Mouse (Mus musculus) spleen, postnatal 4 days (tissue): ENCODE data around the gene Tcp10c.
"Not testable (repeated sequence)": the region's sequence is repeated elsewhere in the genome, so short reads cannot be mapped to it uniquely, and the experiment has no call there.

Experiments used
- DNase-seq, 2 experiments: peaks; one replicate each; pipeline ENCODE4 v3.0.0; 2022; ENCODE audit warnings: low spot score in 2 of 2

Tcp10c gene

DNA sequence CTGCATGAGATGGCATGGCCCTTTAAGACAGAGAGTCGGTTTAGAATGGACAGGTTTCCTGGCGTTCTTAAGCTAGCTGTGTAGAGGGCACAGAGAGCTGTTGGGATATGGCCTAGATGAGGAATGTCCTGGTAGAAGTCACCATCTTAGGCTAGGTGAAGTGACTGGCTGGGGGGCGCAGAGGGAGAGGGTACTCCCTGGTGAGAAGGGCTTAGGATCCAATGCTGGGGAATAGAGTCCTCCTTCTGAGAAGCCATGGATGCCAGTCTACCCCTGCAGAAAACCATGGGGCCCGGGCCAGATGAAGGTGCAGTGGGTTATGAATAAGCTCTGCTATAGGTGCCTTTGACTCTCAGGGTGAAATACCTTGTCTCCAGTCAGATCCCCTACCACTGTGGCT lies at the start of gene Tcp10c:
Gene Tcp10c, plus strand, starts transcription at position 52 of the 400 bp plus-strand sequence.
- not testable (repeated sequence) for DNase-seq

- DNase-seq, result not testable (repeated sequence)
Measured at GRCm38 (mm10) chr17:13307852-13308251, 46.5 kb upstream of the Tcp10c start.

DNA sequence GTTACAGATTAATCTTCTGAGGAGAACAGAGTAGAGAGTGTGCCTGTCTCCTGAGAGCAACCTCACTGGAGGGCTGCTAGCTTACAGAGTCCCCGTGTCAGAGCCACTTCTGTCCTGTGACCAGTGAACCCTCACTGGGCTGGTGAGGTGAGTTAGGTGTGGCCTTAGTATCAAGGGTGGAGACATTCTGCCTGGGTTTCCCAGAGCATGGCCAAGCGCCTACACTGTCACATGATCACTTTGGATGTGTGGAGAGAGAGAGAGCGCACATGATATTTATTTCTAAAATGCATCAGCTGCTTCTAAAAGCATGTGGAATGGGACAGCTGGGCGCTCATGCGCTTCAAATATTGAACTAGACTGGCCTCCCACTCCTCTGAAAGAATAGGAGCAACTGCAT lies 46.0 kb upstream of the Tcp10c start:
- DNase-seq, result not testable (repeated sequence)

- DNase-seq, result not testable (repeated sequence)
Measured at GRCm38 (mm10) chr17:13308746-13309145, 45.6 kb upstream of the Tcp10c start.

- not testable (repeated sequence) for DNase-seq
Measured at GRCm38 (mm10) chr17:13309182-13309631, 45.2 kb upstream of the Tcp10c start.

DNA sequence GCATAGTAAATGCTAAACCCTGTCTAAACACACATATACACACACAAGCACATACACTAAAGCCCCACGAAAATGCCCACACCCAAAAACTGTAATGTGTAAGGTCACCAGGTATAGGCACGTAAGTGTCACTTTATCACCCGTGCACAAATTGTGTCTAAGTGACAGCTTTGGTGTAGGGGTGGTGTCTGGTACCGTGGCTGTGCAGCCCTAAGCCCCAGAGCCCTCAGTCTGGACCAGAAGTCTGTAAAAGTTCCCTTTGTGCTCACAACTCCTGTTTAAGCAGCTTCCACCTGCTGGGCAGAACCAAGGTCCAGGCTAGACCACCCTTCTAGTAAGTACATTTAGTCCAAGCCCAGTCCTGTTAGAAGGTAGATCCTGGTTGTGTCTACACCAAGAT lies 24.4 kb upstream of the Tcp10c start:
- not testable (repeated sequence) for DNase-seq

DNA sequence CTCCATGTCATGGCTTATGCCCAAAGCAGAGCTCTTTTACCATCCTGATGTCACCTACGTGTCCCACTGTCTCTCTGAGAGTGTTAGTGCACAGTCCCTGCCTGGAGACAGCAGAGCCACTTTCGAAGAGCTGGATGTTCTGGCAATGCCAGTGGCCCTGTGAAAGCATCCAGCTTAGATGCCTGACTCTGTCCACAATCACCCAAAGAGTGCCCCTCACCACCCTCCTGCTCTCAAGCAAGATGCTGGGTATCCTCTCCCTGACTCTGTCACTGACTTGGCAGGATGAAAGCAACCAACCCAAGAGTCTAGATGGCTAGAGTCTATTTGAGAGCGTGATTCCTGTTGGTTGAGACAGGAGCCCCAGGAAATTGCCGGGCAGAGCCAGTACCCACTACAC lies 23.2 kb upstream of the Tcp10c start:
- not testable (repeated sequence) for DNase-seq

DNA sequence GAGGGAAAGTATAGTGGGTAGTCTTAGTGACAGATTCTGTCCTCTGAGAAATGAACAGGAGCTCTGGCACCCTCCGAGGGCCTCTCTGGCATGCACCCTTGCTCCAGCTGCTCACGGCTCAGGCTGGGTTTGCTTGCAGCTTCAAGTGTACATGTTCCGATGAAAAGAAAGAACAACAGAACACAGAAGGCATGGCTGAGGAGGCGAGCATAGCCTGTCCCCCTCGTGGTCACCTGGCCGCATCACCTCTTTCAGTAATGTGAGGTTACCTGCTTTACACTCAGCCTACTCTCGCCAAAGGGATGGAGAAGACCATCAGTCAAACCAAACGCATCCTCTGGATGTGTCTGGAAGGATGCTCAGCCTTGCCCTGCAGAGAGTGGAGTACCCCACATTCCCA lies 21.9 kb upstream of the Tcp10c start:
- DNase-seq, result not testable (repeated sequence)

DNA sequence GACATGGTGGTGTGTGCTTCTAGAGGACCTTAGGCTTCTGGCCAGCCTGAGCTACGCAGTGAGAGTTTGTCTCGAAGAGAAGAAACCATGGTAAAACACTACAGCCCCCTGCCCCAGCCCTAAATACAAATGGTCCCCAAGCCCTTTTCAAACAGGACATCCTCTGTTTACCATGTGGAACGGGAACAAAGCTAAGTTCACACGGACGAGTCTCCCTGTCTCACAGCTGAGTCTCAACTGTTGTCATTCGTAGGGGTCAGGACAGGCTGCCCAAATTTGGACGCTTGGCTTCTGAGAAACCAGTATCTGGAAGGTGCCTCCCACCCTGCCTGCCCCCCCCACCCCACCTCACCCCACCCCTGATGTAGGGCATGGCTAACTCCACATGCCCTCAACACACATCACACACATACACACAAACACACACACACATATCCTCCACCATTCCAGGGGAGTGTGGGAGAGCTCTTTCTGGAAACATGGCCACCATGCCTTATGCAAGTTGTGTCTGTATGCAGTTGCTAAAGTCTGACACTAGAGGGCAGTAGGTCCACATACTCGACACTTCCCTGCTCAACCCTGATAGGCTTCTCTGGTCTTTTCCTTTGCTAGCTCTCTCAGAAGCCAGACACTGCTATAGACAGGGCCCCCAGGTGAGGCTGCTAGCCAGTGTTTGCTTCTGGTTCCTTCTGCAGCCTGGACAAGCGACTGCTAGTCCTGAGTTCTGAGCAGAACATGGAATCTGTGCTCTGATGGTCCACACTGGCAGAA lies 17.2 kb upstream of the Tcp10c start:
- not testable (repeated sequence) for DNase-seq

DNA sequence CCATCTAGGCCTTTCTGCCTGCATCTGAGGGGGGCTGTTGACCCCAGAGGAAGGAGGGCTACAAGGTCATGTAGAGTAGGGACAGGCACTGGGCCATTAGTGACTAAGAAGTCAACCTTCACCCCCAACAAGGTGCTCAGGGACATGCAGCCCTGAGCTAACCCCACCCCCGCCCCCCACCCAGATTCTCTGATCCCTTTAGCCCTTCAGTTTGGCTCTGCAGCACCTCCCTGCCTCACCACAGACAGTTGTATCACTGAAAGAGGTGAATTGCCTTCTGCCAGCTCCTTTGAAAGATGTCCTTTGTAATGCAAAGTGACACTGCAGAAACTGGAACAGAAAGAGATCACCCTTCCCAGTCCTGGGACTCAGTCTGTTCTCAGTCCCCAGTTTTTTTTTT lies 16.4 kb upstream of the Tcp10c start:
- DNase-seq, result not testable (repeated sequence)

GRCm38 (mm10) chr17:13340071-13340470 lies 14.3 kb upstream of the Tcp10c start:
- not testable (repeated sequence) for DNase-seq

DNA sequence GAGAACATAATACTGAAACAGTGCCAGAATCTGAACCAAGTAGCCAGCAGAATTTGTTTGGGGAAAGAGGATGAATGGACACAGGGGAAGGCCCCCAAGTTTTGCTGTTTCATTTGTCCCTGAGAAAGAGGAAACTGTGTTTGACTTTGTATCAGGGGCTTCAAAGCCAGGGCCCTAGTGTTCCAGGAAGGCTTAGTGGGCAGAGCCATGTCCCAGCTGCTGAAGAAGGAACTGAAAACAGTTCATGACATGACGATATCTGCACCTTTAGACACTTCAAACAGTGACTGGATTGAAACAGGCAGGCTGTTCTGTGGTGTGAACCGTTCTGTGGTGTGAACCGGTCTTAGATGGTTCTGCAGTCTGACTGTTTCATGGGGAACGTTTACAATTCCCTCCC lies 8.4 kb upstream of the Tcp10c start:
- DNase-seq, result not testable (repeated sequence)

DNA sequence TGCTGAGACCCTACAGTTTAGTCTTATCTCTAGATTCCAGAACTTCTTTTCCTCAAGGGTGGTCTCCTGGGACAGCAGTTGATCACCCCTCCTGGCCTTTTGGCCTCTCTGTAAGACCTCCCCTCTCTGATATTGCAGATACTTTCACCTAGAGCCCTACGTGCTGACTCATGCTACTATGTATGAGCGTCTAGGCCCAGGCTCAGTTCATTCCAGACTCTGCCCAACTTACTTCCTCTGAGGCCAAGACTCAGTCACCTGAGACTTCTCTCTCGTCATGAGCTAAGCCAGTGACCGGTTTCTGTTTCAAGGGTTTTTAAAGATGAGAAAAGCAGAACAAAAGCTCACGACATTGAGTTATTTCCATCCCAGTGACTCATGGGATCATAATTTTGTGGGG lies 4.8 kb upstream of the Tcp10c start:
- not testable (repeated sequence) for DNase-seq

DNA sequence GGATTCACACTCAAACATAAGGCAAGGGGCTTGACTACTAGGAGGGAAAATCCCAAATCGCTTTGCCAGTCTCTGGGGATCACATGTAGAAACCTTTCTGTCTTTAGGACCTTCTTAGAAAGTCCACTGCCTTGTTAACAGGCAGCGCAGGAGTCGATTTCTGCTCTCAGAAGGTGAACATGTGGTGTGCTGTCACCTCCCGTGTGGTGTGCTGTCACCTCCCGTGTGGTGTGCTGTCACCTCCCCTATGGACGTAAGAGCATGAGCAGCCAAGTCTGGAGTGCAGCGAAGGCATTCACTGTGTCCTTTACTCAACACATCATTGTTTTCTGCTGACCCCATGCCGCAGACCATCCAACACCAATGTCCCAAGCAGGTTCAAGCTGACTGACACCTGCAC lies 1.1 kb upstream of the Tcp10c start:
- DNase-seq, result not testable (repeated sequence)

DNA sequence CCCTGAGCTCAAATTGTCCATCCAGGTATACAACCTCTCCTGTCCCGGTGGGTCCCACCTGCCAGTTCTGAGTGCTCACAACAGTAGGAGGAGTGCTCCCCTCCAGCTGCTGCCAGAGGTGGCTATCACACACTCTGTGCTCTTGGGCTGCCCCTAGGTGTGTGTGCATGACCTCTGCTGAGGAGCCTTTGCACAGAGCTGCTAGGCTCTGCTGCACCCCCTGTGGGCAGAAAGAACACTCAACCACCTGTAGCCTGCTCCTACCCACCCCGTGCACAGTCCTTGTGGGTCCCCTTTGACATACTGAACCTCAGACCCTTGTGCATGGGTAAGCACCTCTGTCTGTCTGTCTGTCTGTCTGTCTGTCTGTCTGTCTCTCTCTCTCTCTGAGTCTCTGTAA lies 8.1 kb downstream of the Tcp10c start:
- not testable (repeated sequence) for DNase-seq

GRCm38 (mm10) chr17:13363773-13364172 lies 9.4 kb downstream of the Tcp10c start:
- not testable (repeated sequence) for DNase-seq

DNA sequence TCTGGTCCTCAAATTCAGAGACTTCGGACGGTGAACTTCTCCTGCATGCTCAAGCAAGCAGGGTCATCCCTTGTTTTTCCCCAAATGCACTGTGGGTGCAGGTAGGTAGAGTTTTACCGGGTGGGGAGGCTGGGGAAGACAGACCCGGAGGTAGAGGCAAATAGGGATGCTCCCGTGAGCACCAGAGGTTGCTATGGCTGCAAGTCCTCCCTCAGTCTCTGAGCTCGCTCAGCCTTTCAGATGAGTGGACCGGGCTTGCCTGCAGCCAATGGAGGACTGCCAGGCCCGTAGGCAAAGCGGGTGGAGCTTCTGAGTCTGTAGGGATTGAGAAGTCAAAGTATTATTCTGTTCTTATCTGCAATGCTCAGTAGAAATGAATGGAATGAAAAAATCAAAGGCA lies 9.8 kb downstream of the Tcp10c start:
- not testable (repeated sequence) for DNase-seq

DNA sequence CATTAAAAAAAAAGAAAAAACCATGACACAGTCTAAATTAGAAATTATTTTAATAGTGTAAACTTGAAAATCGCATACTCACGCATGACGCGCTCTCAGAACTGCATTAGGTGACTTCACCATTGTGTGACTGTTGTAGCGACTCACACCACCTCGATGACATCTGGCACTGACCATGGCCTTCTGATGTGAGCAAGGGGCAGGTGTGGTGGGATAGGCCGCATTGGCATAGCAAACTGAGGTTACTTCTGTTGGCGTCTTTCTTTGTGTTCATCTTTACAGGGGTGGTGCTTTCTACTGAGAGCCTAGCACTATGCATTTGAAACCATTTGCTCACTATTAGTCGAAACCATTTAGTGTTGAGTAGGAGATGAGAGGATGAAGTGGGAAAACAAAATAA lies 12.8 kb downstream of the Tcp10c start:
- not testable (repeated sequence) for DNase-seq

DNA sequence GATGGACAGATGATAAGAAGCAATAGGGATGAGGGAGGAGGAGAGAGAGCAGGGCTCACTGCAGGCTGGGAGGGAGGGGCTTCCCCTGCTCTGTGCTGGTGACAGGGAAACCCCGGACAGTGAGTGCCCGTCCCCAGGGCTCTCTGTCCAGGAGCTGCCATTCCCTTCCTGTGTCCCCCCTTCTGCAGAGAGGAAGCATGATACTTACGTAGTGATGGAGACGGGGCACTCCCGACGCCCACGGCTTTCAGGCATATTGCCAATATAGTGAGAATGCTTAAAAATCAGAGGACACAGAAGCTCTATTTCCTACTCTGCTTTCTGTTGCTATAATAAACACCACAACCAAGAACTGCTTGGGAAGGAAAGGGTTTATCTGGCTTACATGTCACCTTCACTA lies 14.3 kb downstream of the Tcp10c start:
- DNase-seq, result not testable (repeated sequence)

GRCm38 (mm10) chr17:13370746-13371145 lies 16.4 kb downstream of the Tcp10c start:
- DNase-seq, result not testable (repeated sequence)

- not testable (repeated sequence) for DNase-seq
Measured at GRCm38 (mm10) chr17:13378341-13378740, 24.0 kb downstream of the Tcp10c start.

DNA sequence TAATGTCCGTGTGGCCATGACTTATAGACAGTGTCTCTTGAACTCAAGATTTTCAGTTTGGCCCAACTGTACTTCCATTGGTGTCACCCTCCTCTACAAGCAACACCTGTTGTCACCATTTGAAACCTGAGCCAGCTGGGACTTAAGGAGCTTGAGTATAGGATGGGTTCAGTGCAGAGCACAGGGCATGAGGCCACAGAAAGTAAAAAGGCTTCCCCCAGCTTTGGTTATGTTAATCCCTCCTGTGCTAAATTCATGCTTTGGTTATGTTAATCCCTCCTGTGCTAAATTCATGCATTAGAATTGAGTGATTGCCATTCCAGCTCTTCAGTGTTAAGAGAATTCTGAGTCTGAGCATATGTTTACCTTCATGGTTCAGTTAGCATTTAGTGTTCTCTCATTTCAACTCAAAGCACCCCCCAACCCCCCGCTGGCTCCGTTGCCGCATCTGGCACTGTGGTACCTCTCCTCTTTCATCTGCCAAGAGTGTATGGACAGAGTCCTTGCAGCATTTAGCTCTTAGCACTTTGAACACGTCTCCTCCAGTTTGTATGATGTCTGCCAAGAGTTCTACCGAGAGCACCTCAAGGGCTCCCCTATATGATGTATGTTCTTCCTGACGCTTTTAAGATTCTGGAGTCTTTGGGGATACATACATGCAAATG lies 25.7 kb downstream of the Tcp10c start:
- DNase-seq, result not testable (repeated sequence)

GRCm38 (mm10) chr17:13381286-13381685 lies 26.9 kb downstream of the Tcp10c start:
- DNase-seq, result not testable (repeated sequence)
